Mouse (Mus musculus): ENCODE data around the gene Ugt1a10. TPM values are rescaled to one million over a fixed set of nuclear protein-coding genes. Genes with fewer than 3 reads are reported as not detected.

The Ugt1a10 gene
- polyA plus RNA-seq, 1 experiment: 0.16 TPM

GRCm38 (mm10) chr1:88262961-88263360, 207.8 kb downstream of the Ugt1a10 start:
- H3K4me3 ChIP-seq (ENCODE audit: control insufficient read depth, insufficient read depth, low read length): no peak overlapping the region
- no peaks in the 10 kb centered on the region for H3K27me3 ChIP-seq (ENCODE audit: control insufficient read depth, insufficient read depth, low read length)
- 75% methylated on average over 6 of the region's 6 CpGs for WGBS
- no peak for DNase-seq
- H3K4me1 ChIP-seq (replicated peaks; ENCODE audit: control insufficient read depth, insufficient read depth, low read length): peaks cover 21% of the 10 kb centered on the region
- peaks cover 71% of the 10 kb centered on the region for H3K36me3 ChIP-seq (ENCODE audit: control insufficient read depth, insufficient read depth, low read length)
- no peak overlapping the region for H3K27ac ChIP-seq (ENCODE audit: control insufficient read depth, insufficient read depth, low read length)
- no peak for TF ChIP-seq POLR2A (IDR thresholded peaks at IDR 0.05; ENCODE audit: control insufficient read depth, extremely low read depth, insufficient read depth, low read length, poor library complexity)
- TF ChIP-seq CTCF (IDR thresholded peaks at IDR 0.05; ENCODE audit: borderline replicate concordance, control insufficient read depth, extremely low read depth, insufficient read depth, low read length, poor library complexity): no peak

- 93% methylated on average over 5 of the region's 5 CpGs for WGBS
- H3K27me3 ChIP-seq (ENCODE audit: control insufficient read depth, insufficient read depth, low read length): no peaks in the 10 kb centered on the region
- DNase-seq: no peak
- H3K27ac ChIP-seq (ENCODE audit: control insufficient read depth, insufficient read depth, low read length): no peak overlapping the region
- H3K36me3 ChIP-seq (ENCODE audit: control insufficient read depth, insufficient read depth, low read length): peaks cover 79% of the 10 kb centered on the region
- TF ChIP-seq POLR2A (IDR thresholded peaks at IDR 0.05; ENCODE audit: control insufficient read depth, extremely low read depth, insufficient read depth, low read length, poor library complexity) (no peak), CTCF (IDR thresholded peaks at IDR 0.05; ENCODE audit: borderline replicate concordance, control insufficient read depth, extremely low read depth, insufficient read depth, low read length, poor library complexity) (no peak)
- H3K4me1 ChIP-seq (replicated peaks; ENCODE audit: control insufficient read depth, insufficient read depth, low read length): peaks cover 16% of the 10 kb centered on the region; the same call in 1 of the 2 replicates
- H3K4me3 ChIP-seq (ENCODE audit: control insufficient read depth, insufficient read depth, low read length): no peak overlapping the region
These were observed 208.6 kb downstream of the Ugt1a10 start for GRCm38 (mm10) chr1:88263778-88264177.

- Histone ChIP-seq H3K27me3 (ENCODE audit: control insufficient read depth, insufficient read depth, low read length) (no peaks in the 10 kb centered on the region), H3K36me3 (ENCODE audit: control insufficient read depth, insufficient read depth, low read length) (peaks cover 85% of the 10 kb centered on the region), H3K27ac (ENCODE audit: control insufficient read depth, insufficient read depth, low read length) (no peak overlapping the region), H3K4me1 (replicated peaks; ENCODE audit: control insufficient read depth, insufficient read depth, low read length) (peaks cover 12% of the 10 kb centered on the region; the same call in 1 of the 2 replicates), H3K4me3 (ENCODE audit: control insufficient read depth, insufficient read depth, low read length) (no peak overlapping the region)
- no peak for DNase-seq
- TF ChIP-seq CTCF (IDR thresholded peaks at IDR 0.05; ENCODE audit: borderline replicate concordance, control insufficient read depth, extremely low read depth, insufficient read depth, low read length, poor library complexity): no peak
- TF ChIP-seq POLR2A (IDR thresholded peaks at IDR 0.05; ENCODE audit: control insufficient read depth, extremely low read depth, insufficient read depth, low read length, poor library complexity): no peak
- 93% methylated on average over 7 of the region's 7 CpGs for WGBS
These were observed 209.2 kb downstream of the Ugt1a10 start for GRCm38 (mm10) chr1:88264237-88264868.

GRCm38 (mm10) chr1:88264869-88265240, 209.7 kb downstream of the Ugt1a10 start:
- 79% methylated on average over 4 of the region's 4 CpGs for WGBS
- H3K27me3 ChIP-seq (ENCODE audit: control insufficient read depth, insufficient read depth, low read length): no peaks in the 10 kb centered on the region
- no peak overlapping the region for H3K4me3 ChIP-seq (ENCODE audit: control insufficient read depth, insufficient read depth, low read length)
- peaks cover 7% of the 10 kb centered on the region; the same call in 1 of the 2 replicates for H3K4me1 ChIP-seq (replicated peaks; ENCODE audit: control insufficient read depth, insufficient read depth, low read length)
- H3K27ac ChIP-seq (ENCODE audit: control insufficient read depth, insufficient read depth, low read length): no peak overlapping the region
- DNase-seq: no peak
- TF ChIP-seq POLR2A (IDR thresholded peaks at IDR 0.05; ENCODE audit: control insufficient read depth, extremely low read depth, insufficient read depth, low read length, poor library complexity): no peak
- no peak for TF ChIP-seq CTCF (IDR thresholded peaks at IDR 0.05; ENCODE audit: borderline replicate concordance, control insufficient read depth, extremely low read depth, insufficient read depth, low read length, poor library complexity)
- H3K36me3 ChIP-seq (ENCODE audit: control insufficient read depth, insufficient read depth, low read length): peaks cover 90% of the 10 kb centered on the region

- no peak for DNase-seq
- Histone ChIP-seq H3K36me3 (ENCODE audit: control insufficient read depth, insufficient read depth, low read length) (peaks cover 85% of the 10 kb centered on the region), H3K4me3 (ENCODE audit: control insufficient read depth, insufficient read depth, low read length) (no peak overlapping the region), H3K4me1 (replicated peaks; ENCODE audit: control insufficient read depth, insufficient read depth, low read length) (0 out of 2 replicates have a peak, but pooled peaks cover 3% of the 10 kb centered on the region), H3K27ac (ENCODE audit: control insufficient read depth, insufficient read depth, low read length) (no peak overlapping the region), H3K27me3 (ENCODE audit: control insufficient read depth, insufficient read depth, low read length) (no peaks in the 10 kb centered on the region)
- TF ChIP-seq POLR2A (IDR thresholded peaks at IDR 0.05; ENCODE audit: control insufficient read depth, extremely low read depth, insufficient read depth, low read length, poor library complexity): no peak
- no peak for TF ChIP-seq CTCF (IDR thresholded peaks at IDR 0.05; ENCODE audit: borderline replicate concordance, control insufficient read depth, extremely low read depth, insufficient read depth, low read length, poor library complexity)
- 92% methylated on average over 13 of the region's 13 CpGs for WGBS
These were observed 210.9 kb downstream of the Ugt1a10 start for GRCm38 (mm10) chr1:88266123-88266522.

- Histone ChIP-seq H3K27me3 (ENCODE audit: control insufficient read depth, insufficient read depth, low read length) (no peaks in the 10 kb centered on the region), H3K36me3 (ENCODE audit: control insufficient read depth, insufficient read depth, low read length) (peaks cover 85% of the 10 kb centered on the region), H3K4me1 (replicated peaks; ENCODE audit: control insufficient read depth, insufficient read depth, low read length) (no peaks in the 10 kb centered on the region), H3K27ac (ENCODE audit: control insufficient read depth, insufficient read depth, low read length) (no peak overlapping the region), H3K4me3 (ENCODE audit: control insufficient read depth, insufficient read depth, low read length) (no peak overlapping the region)
- WGBS: 97% methylated on average over 6 of the region's 6 CpGs
- TF ChIP-seq POLR2A (IDR thresholded peaks at IDR 0.05; ENCODE audit: control insufficient read depth, extremely low read depth, insufficient read depth, low read length, poor library complexity) (no peak), CTCF (IDR thresholded peaks at IDR 0.05; ENCODE audit: borderline replicate concordance, control insufficient read depth, extremely low read depth, insufficient read depth, low read length, poor library complexity) (no peak)
- no peak for DNase-seq
These were observed 212.3 kb downstream of the Ugt1a10 start for GRCm38 (mm10) chr1:88267489-88267888.
